In the genomic region with DNA sequence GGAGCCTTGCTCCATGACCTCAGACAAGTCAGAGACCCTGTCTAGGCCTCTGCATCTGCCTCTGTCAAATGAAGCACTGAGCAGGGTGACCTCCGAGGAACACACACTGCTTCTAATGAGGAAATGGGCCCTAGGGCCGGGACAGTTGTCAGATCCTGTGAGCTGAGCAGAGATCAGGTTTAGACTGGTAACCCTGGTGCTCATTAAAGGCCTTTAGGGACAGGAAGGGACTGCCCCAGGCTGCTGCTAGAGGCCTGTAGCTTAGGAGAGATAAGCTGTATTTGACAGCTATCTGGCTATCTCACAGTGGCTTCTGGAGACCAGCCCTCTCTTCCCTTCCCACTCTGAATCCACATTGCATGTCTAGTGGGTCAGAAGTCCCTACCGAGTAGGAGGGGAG, we compare ENCODE assay signal across 23 mouse cellular contexts. TPM values are rescaled to one million over a fixed set of nuclear protein-coding genes. Genes with fewer than 3 reads are reported as not detected.
DNase-seq lines count a peak whose midpoint lies in the region; ATAC-seq and TF ChIP-seq lines count a peak whose summit lies in the region.
"Had no signal": no experiment of that assay in that cellular context is flagged by ENCODE, and none has a peak within 500 bp of the region (broad histone marks: within the 10 kb centered on the region; RNA-seq: fewer than 3 reads in every experiment).

No protein-coding gene starts in this region.

- no peak for TF ChIP-seq CTCF in left cerebral cortex, adult 2 months (IDR thresholded peaks at IDR 0.05)

- intact Hi-C loops in left cerebral cortex, adult 2 months (cut with DNase I) = no loop called here
- intact Hi-C loops in left cerebral cortex, postnatal 25 days (cut with DNase I) = no loop called here

- H3K36me3 ChIP-seq in liver, embryonic 12.5 days = no peaks in the 10 kb centered on the region
- H3K36me3 ChIP-seq: embryonic facial prominence, embryonic 15.5 days; forebrain, embryonic 10.5 days; heart, embryonic 10.5 days; hindbrain, embryonic 15.5 days; lung, embryonic 15.5 days; neural tube, embryonic 13.5 days had no signal

- H3K4me1 ChIP-seq in liver, embryonic 12.5 days = peaks cover 31% of the 10 kb centered on the region

- DNase-seq in embryo, embryonic 10.5 days (ENCODE audit: low spot score) = peak; percentile 28
- DNase-seq in embryo, embryonic 11 days = no peak
- DNase-seq in left cerebral cortex, adult 2 months (ENCODE audit: extremely low spot score in 1 of 2, low spot score in 2 of 2) = no peak
- DNase-seq in left cerebral cortex, postnatal 25 days (ENCODE audit: low spot score in 2 of 2) = no peak
- DNase-seq in retina, embryonic 14.5 days (ENCODE audit: low spot score) = peak; percentile 31
- DNase-seq in adrenal gland, postnatal 10 days = no peak
- DNase-seq in frontal cortex, postnatal 10 days (ENCODE audit: low spot score in 2 of 2) = no peak
- DNase-seq: adrenal gland, adult 8-10 months; gastrocnemius, postnatal 10 days; heart, postnatal 36 days; right cerebral cortex, postnatal 4 days; thymus, postnatal 4 days had no signal

- peaks cover 52% of the 10 kb centered on the region for H3K27me3 ChIP-seq in liver, embryonic 12.5 days (replicated peaks)
- H3K27me3 ChIP-seq: embryonic facial prominence, embryonic 15.5 days; hindbrain, embryonic 15.5 days; lung, embryonic 15.5 days had no signal

- H3K4me3 ChIP-seq in left cerebral cortex, adult 2 months = no peak overlapping the region
- no peak overlapping the region for H3K4me3 ChIP-seq in liver, embryonic 12.5 days
- H3K4me3 ChIP-seq: embryonic facial prominence, embryonic 15.5 days; forebrain, embryonic 10.5 days; heart, embryonic 10.5 days; hindbrain, embryonic 15.5 days; lung, embryonic 15.5 days; neural tube, embryonic 13.5 days had no signal

- H3K4me2 ChIP-seq in liver, embryonic 12.5 days = peak overlapping the region; percentile 14; the same call in 1 of the 2 replicates
- H3K4me2 ChIP-seq: embryonic facial prominence, embryonic 15.5 days; hindbrain, embryonic 15.5 days; lung, embryonic 15.5 days; neural tube, embryonic 13.5 days had no signal

- 13% methylated on average over 3 of the region's 3 CpGs for WGBS in liver, embryonic 12.5 days (ENCODE audit: insufficient replicate concordance)

- peak overlapping the region; percentile 38; the same call in 1 of the 2 replicates for H3K27ac ChIP-seq in left cerebral cortex, adult 2 months
- no peak overlapping the region for H3K27ac ChIP-seq in liver, embryonic 12.5 days
- H3K27ac ChIP-seq: embryonic facial prominence, embryonic 15.5 days; heart, embryonic 10.5 days; hindbrain, embryonic 15.5 days; kidney, postnatal 0 days; lung, embryonic 15.5 days; macrophage; neural tube, embryonic 13.5 days had no signal

- H3K9me3 ChIP-seq in liver, embryonic 12.5 days (replicated peaks) = no peaks in the 10 kb centered on the region
- H3K9me3 ChIP-seq: embryonic facial prominence, embryonic 15.5 days; forebrain, embryonic 10.5 days; heart, embryonic 10.5 days; hindbrain, embryonic 15.5 days; lung, embryonic 15.5 days; neural tube, embryonic 13.5 days had no signal

- peak; percentile 78 for ATAC-seq in liver, embryonic 12.5 days

- no peak overlapping the region for H3K9ac ChIP-seq in liver, embryonic 12.5 days
- H3K9ac ChIP-seq: embryonic facial prominence, embryonic 15.5 days; hindbrain, embryonic 15.5 days; lung, embryonic 15.5 days; neural tube, embryonic 13.5 days had no signal

RNA-seq across cellular contexts. Expression of gene Lrrc10b, which starts 25.9 kb away (rescaled TPM):
- 10 to 100 TPM in 1 of 2 experiments, 1 to 10 TPM in 1; 6.9 to 15.8 TPM for total RNA-seq in left cerebral cortex, adult 2 months (2021)
- 10 to 100 TPM in 1 of 2 experiments, 1 to 10 TPM in 1; 4.8 to 30.6 TPM for total RNA-seq in left cerebral cortex, postnatal 25 days (2021)
- 0.06 and 0.12 TPM in 2 replicates for polyA plus RNA-seq in liver, embryonic 12.5 days (2016; fragmentation: Nextera tagmentation; extraction: Ambion mirVana)
- total RNA-seq in adrenal gland, postnatal 10 days (2021) = 1 to 10 TPM; 3.4 to 4.7 TPM
- total RNA-seq: monocyte, adult 5-6 weeks had no signal
- polyA plus RNA-seq: limb, embryonic 11.5 days had no signal

RNA-seq across cellular contexts. Expression of gene Syt7, which starts 42.5 kb away (rescaled TPM):
- total RNA-seq in left cerebral cortex, adult 2 months (2021) = 100 to 1,000 TPM; 326 to 329 TPM
- 100 to 1,000 TPM; 309 to 332 TPM for total RNA-seq in left cerebral cortex, postnatal 25 days (2021)
- polyA plus RNA-seq in liver, embryonic 12.5 days (2016; fragmentation: Nextera tagmentation; extraction: Ambion mirVana) = 0.56 and 0.91 TPM in 2 replicates
- total RNA-seq in adrenal gland, postnatal 10 days (2021) = 10 to 100 TPM; 25.8 to 26.3 TPM
- total RNA-seq: monocyte, adult 5-6 weeks had no signal
- polyA plus RNA-seq: macrophage had no signal

RNA-seq across cellular contexts. Expression of gene Ppp1r32, which starts 51.3 kb away (rescaled TPM):
- 1 to 10 TPM in 1 of 2 experiments, under 1 TPM in 1; 0.61 to 1.3 TPM for total RNA-seq in left cerebral cortex, adult 2 months (2021)
- total RNA-seq in left cerebral cortex, postnatal 25 days (2021) = 1 to 10 TPM in 1 of 2 experiments, under 1 TPM in 1; 0.80 to 1.1 TPM
- polyA plus RNA-seq in liver, embryonic 12.5 days (2016; fragmentation: Nextera tagmentation; extraction: Ambion mirVana) = not detected in 2 replicates
- total RNA-seq in adrenal gland, postnatal 10 days (2021) = under 1 TPM; 0.63 to 0.94 TPM
- polyA plus RNA-seq: heart, embryonic 10.5 days; kidney, postnatal 0 days; limb, embryonic 11.5 days; macrophage had no signal

Comparison
In these comparisons a context has a peak if more than half of its experiments do, and no peak if none do; other contexts are left out.
1. DNase-seq: peak in embryo, embryonic 10.5 days (single experiment) and retina, embryonic 14.5 days (single experiment); none in embryo, embryonic 11 days (single experiment), left cerebral cortex, adult 2 months (0 of 2), left cerebral cortex, postnatal 25 days (0 of 2), adrenal gland, postnatal 10 days (single experiment) and frontal cortex, postnatal 10 days (0 of 2).
2. RNA of gene Syt7, which starts 42.5 kb away (total RNA-seq): 309 to 332 TPM in left cerebral cortex, postnatal 25 days and 326 to 329 TPM in left cerebral cortex, adult 2 months; 25.8 to 26.3 TPM in adrenal gland, postnatal 10 days; every median in the first group is over 10 times any median in the second.